Mouse (Mus musculus): ENCODE data around the gene 1700001P01Rik.

DNA sequence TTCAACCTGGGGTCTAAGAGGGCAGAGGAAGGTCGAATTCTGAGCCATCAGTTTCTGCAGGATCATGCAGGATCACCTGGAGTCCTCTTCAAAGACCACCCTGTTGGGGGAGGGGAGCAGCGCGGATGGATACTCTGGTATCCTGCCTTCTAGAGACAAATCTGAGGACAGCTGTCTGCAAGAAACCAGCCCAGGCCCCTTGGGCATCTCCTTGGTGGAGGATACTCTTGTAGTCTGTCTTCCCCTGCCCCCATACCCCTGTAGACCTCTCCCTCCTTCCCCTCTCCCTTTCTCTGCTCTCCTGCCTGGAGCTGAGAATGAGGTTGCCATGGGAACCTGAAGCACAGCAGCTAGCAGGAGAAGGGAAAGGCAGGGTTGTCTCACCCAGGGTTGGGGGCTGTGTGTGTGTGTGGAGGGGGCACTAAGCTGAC, 36.8 kb upstream of the 1700001P01Rik start:
- no peak for TF ChIP-seq CTCF (IDR thresholded peaks at IDR 0.05; ENCODE audit: borderline replicate concordance, insufficient read depth, low read length)
- TF ChIP-seq POLR2A (IDR thresholded peaks at IDR 0.05; ENCODE audit: low read depth, low read length), result no peak
